Mouse (Mus musculus): ENCODE data around the gene Usp48. TPM values are rescaled to one million over a fixed set of nuclear protein-coding genes. Genes with fewer than 3 reads are reported as not detected.

Usp48 gene
- total and polyA plus RNA-seq, 3 experiments = 27.1 to 99.6 TPM; not detected in 1

DNA sequence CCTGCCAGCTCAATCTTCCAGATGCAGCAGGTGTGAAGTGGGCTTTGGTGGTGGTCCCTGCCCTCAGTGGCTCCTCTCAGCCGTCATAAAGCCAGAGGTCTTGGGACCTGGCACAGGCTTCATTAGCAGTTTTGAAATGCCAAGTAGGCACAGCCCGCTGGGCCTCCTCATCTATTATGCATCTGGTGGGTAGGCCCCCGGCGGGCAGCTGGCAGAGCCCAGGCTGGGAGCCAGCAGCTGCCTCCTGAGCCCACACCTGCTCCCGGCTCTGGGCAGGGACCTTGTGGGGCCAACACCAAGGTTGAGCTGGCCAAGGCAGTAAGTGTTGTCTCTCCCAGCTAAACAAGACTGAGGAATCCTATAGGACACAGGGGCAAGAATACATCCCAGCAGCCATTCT lies 92.7 kb downstream of the Usp48 start:
- no peak for DNase-seq (ENCODE audit: low read depth, low spot score)
- H3K79me2 ChIP-seq (ENCODE audit: control insufficient read depth, insufficient read depth, low read length, poor library complexity) = no peaks in the 10 kb centered on the region
- H3K4me3 ChIP-seq (ENCODE audit: control insufficient read depth in 1 of 2, insufficient read depth in 1 of 2, low read depth in 2 of 2, low read length in 2 of 2) = no peak overlapping the region
- no peak overlapping the region for H3K9ac ChIP-seq (ENCODE audit: control insufficient read depth, low read depth, low read length, poor library complexity, severe bottlenecking)
- no peak overlapping the region for H3K27ac ChIP-seq (ENCODE audit: control insufficient read depth, low read depth, low read length)
- H3K36me3 ChIP-seq (ENCODE audit: control insufficient read depth in 1 of 2, insufficient read depth in 2 of 2, low read length in 2 of 2) = no peaks in the 10 kb centered on the region
- H3K9me3 ChIP-seq (replicated peaks; ENCODE audit: insufficient read depth, low read length) = no peaks in the 10 kb centered on the region
- H3K4me1 ChIP-seq (ENCODE audit: control insufficient read depth in 1 of 2, insufficient read depth in 2 of 2, low read length in 2 of 2) = no peaks in the 10 kb centered on the region
- peaks cover 0 to 10% of the 10 kb centered on the region in 2 experiments; a peak in 2 of 4 replicates for H3K27me3 ChIP-seq (ENCODE audit: control insufficient read depth in 1 of 2, insufficient read depth in 2 of 2, low read length in 2 of 2)
- TF ChIP-seq GABPA (IDR thresholded peaks at IDR 0.05; ENCODE audit: low read depth, low read length) = no peak
- TF ChIP-seq POLR2A (IDR thresholded peaks at IDR 0.05; ENCODE audit: control insufficient read depth in 1 of 2, insufficient read depth in 1 of 2, low read depth in 1 of 2, low read length in 2 of 2, poor library complexity in 1 of 2) = no peak
- no peak for TF ChIP-seq ELF1 (IDR thresholded peaks at IDR 0.05; ENCODE audit: low read depth, low read length)
- no peak for TF ChIP-seq ZKSCAN1 (IDR thresholded peaks at IDR 0.05; ENCODE audit: low read depth, low read length)
- no peak for TF ChIP-seq SMC3 (IDR thresholded peaks at IDR 0.05; ENCODE audit: low read depth, low read length)
- no peak for TF ChIP-seq MYB (IDR thresholded peaks at IDR 0.05; ENCODE audit: low read depth, low read length)
- no peak for TF ChIP-seq NRF1 (IDR thresholded peaks at IDR 0.05; ENCODE audit: insufficient read depth, low read depth, low read length, poor library complexity, severe bottlenecking)
- TF ChIP-seq E2F4 (IDR thresholded peaks at IDR 0.05; ENCODE audit: borderline replicate concordance, low read depth, low read length) = no peak
- no peak for TF ChIP-seq KAT2A (conservative IDR thresholded peaks at IDR 0.05; ENCODE audit: low read depth, low read length)
- TF ChIP-seq MEF2A (IDR thresholded peaks at IDR 0.05; ENCODE audit: extremely low read depth, insufficient replicate concordance, low read depth, low read length, poor library complexity, severe bottlenecking) = no peak
- no peak for TF ChIP-seq SIN3A (IDR thresholded peaks at IDR 0.05; ENCODE audit: low read length)
- TF ChIP-seq MAX (IDR thresholded peaks at IDR 0.05; ENCODE audit: low read length) = no peak
- TF ChIP-seq RAD21 (IDR thresholded peaks at IDR 0.05; ENCODE audit: low read depth, low read length) = no peak
- no peak for TF ChIP-seq GATA1 (IDR thresholded peaks at IDR 0.05; ENCODE audit: low read depth, low read length)
- no peak for TF ChIP-seq MAZ (IDR thresholded peaks at IDR 0.05; ENCODE audit: low read depth, low read length)
- no peak for TF ChIP-seq ZMIZ1 (IDR thresholded peaks at IDR 0.05; ENCODE audit: low read depth, low read length)
- no peak for TF ChIP-seq JUND (IDR thresholded peaks at IDR 0.05; ENCODE audit: low read depth, low read length)
- no peak for TF ChIP-seq ZNF384 (IDR thresholded peaks at IDR 0.05; ENCODE audit: low read depth, low read length)
- TF ChIP-seq CHD1 (IDR thresholded peaks at IDR 0.05; ENCODE audit: low read depth, low read length) = no peak

DNA sequence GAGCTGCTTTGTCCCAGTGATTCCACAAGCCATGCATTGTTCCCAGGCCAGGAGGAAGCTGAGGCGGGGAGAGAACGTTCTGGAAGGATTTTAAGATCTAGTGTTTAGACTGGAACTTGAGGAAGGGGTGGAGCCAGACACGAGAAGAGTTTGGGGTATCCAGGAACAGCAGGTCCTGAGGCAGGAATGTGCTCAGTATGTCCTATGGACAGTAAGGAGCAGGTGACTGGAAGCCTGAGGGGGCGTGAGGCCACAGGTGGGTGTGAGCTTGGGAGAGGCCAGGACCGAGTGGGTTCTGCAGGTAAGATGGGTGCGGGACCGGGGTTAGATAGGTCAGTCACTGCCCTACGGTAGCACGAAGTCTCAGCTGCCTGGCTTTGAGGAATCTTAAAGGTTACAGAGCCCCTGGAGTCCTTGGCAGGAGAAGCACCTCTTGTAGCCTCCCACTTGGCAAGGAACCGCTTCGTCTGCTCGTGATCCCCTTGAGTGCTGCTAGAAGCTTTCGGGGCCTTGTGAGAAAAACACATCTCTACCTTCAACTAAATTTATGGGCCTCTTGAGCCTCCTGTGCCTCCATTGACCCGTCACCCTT lies 93.8 kb downstream of the Usp48 start:
- peaks cover 0 to 10% of the 10 kb centered on the region in 2 experiments; a peak in 2 of 4 replicates for H3K27me3 ChIP-seq (ENCODE audit: control insufficient read depth in 1 of 2, insufficient read depth in 2 of 2, low read length in 2 of 2)
- no peak overlapping the region for H3K9ac ChIP-seq (ENCODE audit: control insufficient read depth, low read depth, low read length, poor library complexity, severe bottlenecking)
- no peaks in the 10 kb centered on the region for H3K9me3 ChIP-seq (replicated peaks; ENCODE audit: insufficient read depth, low read length)
- H3K27ac ChIP-seq (ENCODE audit: control insufficient read depth, low read depth, low read length) = no peak overlapping the region
- H3K4me1 ChIP-seq (ENCODE audit: control insufficient read depth in 1 of 2, insufficient read depth in 2 of 2, low read length in 2 of 2) = no peaks in the 10 kb centered on the region
- TF ChIP-seq CHD2 (IDR thresholded peaks at IDR 0.05; ENCODE audit: low read length) (no peak), MAX (IDR thresholded peaks at IDR 0.05; ENCODE audit: low read length) (no peak), EP300 (IDR thresholded peaks at IDR 0.05; ENCODE audit: low read depth in 1 of 2, low read length in 2 of 2) (no peak), POLR2A (IDR thresholded peaks at IDR 0.05; ENCODE audit: control insufficient read depth in 1 of 2, insufficient read depth in 1 of 2, low read depth in 1 of 2, low read length in 2 of 2, poor library complexity in 1 of 2) (no peak), ZMIZ1 (IDR thresholded peaks at IDR 0.05; ENCODE audit: low read depth, low read length) (no peak), ELF1 (IDR thresholded peaks at IDR 0.05; ENCODE audit: low read depth, low read length) (no peak), CTCF (IDR thresholded peaks at IDR 0.05 in 2 of 3, conservative IDR thresholded peaks at IDR 0.05 in 1 of 3; ENCODE audit: control insufficient read depth in 1 of 3, insufficient read depth in 1 of 3, low read depth in 2 of 3, low read length in 3 of 3, poor library complexity in 1 of 3, severe bottlenecking in 1 of 3) (no peak), POLR2AphosphoS2 (IDR thresholded peaks at IDR 0.05; ENCODE audit: low read length) (no peak), KAT2A (conservative IDR thresholded peaks at IDR 0.05; ENCODE audit: low read depth, low read length) (no peak), POLR2AphosphoS5 (IDR thresholded peaks at IDR 0.05; ENCODE audit: borderline replicate concordance, low read depth, low read length) (no peak), MYB (IDR thresholded peaks at IDR 0.05; ENCODE audit: low read depth, low read length) (no peak), NELFE (IDR thresholded peaks at IDR 0.05; ENCODE audit: low read depth, low read length) (no peak), MYC (IDR thresholded peaks at IDR 0.05; ENCODE audit: low read depth, low read length) (no peak)
- no peaks in the 10 kb centered on the region for H3K79me2 ChIP-seq (ENCODE audit: control insufficient read depth, insufficient read depth, low read length, poor library complexity)
- no peaks in the 10 kb centered on the region for H3K36me3 ChIP-seq (ENCODE audit: control insufficient read depth in 1 of 2, insufficient read depth in 2 of 2, low read length in 2 of 2)
- DNase-seq (ENCODE audit: low read depth, low spot score) = no peak
- no peak overlapping the region for H3K4me3 ChIP-seq (ENCODE audit: control insufficient read depth in 1 of 2, insufficient read depth in 1 of 2, low read depth in 2 of 2, low read length in 2 of 2)

Data from MEL (cell line).